Mouse (Mus musculus): ENCODE results near the gene Defa36.
"Not testable (repeated sequence)": the region's sequence is repeated elsewhere in the genome, so short reads cannot be mapped to it uniquely, and the experiment has no call there.

Gene Defa36

GRCm38 (mm10) chr8:21427111-21427510, at the start of gene Defa36:
Defa36 (plus strand) TSS chr8:21427411.
- DNase-seq (ENCODE audit: low spot score) = not testable (repeated sequence)

GRCm38 (mm10) chr8:21378215-21378614, 49.0 kb upstream of the Defa36 start, which contains the start of gene Defa2:
Defa2 (plus strand) TSS chr8:21378515.
- DNase-seq (ENCODE audit: low spot score) = not testable (repeated sequence)

DNA sequence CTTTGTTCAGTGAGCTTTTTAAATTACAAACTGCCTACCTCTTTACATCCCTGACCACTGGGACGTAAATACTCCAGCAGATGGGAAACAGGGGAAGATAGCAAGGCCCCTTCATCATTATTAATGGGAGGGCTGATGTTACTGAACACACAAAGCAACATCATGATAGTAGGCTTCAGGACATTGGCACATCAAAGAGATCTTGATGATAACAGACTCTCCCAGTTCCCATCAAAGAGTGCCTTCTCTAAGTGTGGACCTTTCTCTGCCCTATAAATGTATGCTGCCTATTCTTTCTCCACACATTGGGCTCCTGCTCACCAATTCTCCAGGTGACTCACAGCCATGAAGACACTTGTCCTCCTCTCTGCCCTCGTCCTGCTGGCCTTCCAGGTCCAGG, 35.7 kb upstream of the Defa36 start, which contains the start of gene Defa33:
Defa33 (plus strand) TSS at position 301 of the 400 bp plus-strand sequence.
- DNase-seq (ENCODE audit: low spot score) = not testable (repeated sequence)

DNA sequence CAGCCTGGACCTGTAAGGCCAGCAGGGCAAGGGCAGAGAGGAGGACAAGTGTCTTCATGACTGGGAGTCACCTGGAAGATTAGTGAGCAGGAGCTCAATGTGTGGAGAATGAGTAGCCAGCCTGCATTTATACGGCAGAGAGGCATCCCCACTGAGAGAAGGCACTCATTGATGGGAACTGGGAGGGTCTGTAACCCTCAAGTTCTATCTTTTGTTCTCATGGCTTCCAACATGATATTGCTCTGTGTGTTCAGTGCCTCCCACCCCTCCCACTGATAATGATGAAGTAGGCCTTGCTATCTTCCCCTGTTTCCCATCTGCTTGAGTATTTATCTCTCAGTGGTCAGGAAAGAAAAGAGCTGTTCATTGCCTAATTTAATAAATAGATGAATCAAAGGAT, 29.2 kb downstream of the Defa36 start, which contains the start of gene Gm7849:
Gm7849 (minus strand) TSS at position 101 of the 400 bp plus-strand sequence.
- DNase-seq (ENCODE audit: low spot score) = not testable (repeated sequence)
